Mouse (Mus musculus) ES-Bruce4 (cell line): ENCODE data around the gene Zic2.

Source experiments
- CTCF ChIP-seq: IDR thresholded peaks from one replicate; pipeline ENCODE4 v1.8.1; 2011; ENCODE audit warnings: low read depth, low read length
- EP300 ChIP-seq: IDR thresholded peaks from 2 replicates; pipeline ENCODE4 v1.6.1; 2011; ENCODE audit warnings: low read depth, low read length; ENCODE audit not compliant: insufficient read depth

DNA sequence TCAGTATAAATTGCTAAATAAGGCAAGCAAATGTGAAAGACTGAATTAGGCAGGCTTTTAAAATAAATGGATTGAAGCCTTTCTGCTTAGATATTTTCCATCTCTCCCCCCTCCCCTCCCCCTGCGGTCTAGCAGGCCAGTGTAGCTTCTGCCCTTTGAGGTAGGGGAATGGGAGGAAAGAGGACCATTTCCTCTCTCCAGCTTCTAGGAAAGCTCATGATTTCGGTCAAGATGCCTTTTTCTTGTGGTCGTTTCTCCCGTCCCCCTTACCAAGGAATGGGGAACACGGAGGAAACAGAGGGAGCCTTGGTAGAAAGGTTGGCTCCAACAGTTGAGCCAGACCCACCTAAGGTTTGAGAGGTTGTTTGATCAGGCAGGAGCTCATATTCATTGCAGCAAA lies 2.6 kb upstream of the Zic2 start:
- no peak for TF ChIP-seq CTCF
- TF ChIP-seq EP300, result no peak
